Mouse (Mus musculus): Measurements from ENCODE around the gene Zfp978. TPM values are rescaled to one million over a fixed set of nuclear protein-coding genes. Genes with fewer than 3 reads are reported as not detected.

Gene Zfp978
- total and polyA plus RNA-seq, 2 experiments = not detected

DNA sequence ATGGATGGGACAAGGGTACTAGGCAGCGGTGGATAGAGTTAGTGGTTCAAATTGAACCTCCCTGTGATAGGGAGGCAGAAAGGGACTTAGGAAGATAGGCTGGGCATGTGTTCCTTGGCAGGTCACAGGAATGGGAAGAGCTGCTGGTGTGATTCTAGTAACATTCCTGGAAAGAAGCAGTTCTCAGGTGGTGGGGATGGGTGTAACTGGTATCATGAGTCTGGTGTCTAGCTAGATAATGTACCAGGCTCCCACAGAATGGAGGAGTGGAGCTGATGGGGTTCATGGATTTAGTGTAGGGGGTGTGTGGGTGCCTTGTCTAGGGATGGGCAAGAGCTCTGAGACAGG lies 71.3 kb downstream of the Zfp978 start:
- peak; percentile 40 for DNase-seq (ENCODE audit: extremely low read depth, low read depth, low spot score)
- WGBS = 88% methylated on average over 1 of the region's 1 CpGs
- Histone ChIP-seq H3K27ac (replicated peaks; ENCODE audit: insufficient read depth, low read depth, low read length) (no peak overlapping the region), H3K4me1 (ENCODE audit: control insufficient read depth, insufficient read depth, low read length) (peaks cover 2% of the 10 kb centered on the region; the same call in 1 of the 2 replicates), H3K79me2 (ENCODE audit: control insufficient read depth, insufficient read depth, low read length) (no peaks in the 10 kb centered on the region), H3K4me3 (ENCODE audit: insufficient read depth, low read depth, low read length) (no peak overlapping the region), H3K9ac (ENCODE audit: low read depth, low read length) (no peak overlapping the region), H3K36me3 (ENCODE audit: control insufficient read depth, insufficient read depth, low read length) (no peaks in the 10 kb centered on the region), H3K27me3 (ENCODE audit: control insufficient read depth, insufficient read depth, low read length) (no peaks in the 10 kb centered on the region)
- TF ChIP-seq POLR2A (IDR thresholded peaks at IDR 0.05; ENCODE audit: extremely low read depth, insufficient read depth, low read length) = no peak
- TF ChIP-seq CTCF (IDR thresholded peaks at IDR 0.05; ENCODE audit: low read depth, low read length) = no peak

DNA sequence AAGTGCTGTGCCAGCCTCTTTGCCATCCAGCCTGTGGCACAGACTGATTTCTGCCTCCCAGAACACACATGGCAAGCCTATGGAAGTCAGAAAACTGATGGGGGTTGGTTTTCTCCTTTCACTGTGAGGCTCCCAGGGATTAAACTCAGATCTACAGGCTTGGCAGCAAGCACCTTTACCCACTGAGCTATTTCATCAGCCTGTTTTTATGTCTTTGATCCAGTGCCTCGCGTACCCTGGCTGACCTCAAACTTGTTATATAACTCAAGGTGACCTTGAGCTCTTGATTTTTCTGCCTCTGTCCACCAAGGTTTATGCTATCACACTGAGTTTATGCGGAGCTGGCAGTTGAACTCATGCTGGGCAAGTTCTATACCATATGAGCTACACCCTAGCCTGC lies 71.9 kb downstream of the Zfp978 start:
- Histone ChIP-seq H3K4me1 (ENCODE audit: control insufficient read depth, insufficient read depth, low read length) (peaks cover 2% of the 10 kb centered on the region; the same call in 1 of the 2 replicates), H3K27ac (replicated peaks; ENCODE audit: insufficient read depth, low read depth, low read length) (no peak overlapping the region; the same call in 1 of the 2 replicates), H3K36me3 (ENCODE audit: control insufficient read depth, insufficient read depth, low read length) (no peaks in the 10 kb centered on the region), H3K9ac (ENCODE audit: low read depth, low read length) (no peak overlapping the region), H3K4me3 (ENCODE audit: insufficient read depth, low read depth, low read length) (no peak overlapping the region), H3K79me2 (ENCODE audit: control insufficient read depth, insufficient read depth, low read length) (no peaks in the 10 kb centered on the region), H3K27me3 (ENCODE audit: control insufficient read depth, insufficient read depth, low read length) (no peaks in the 10 kb centered on the region)
- TF ChIP-seq POLR2A (IDR thresholded peaks at IDR 0.05; ENCODE audit: extremely low read depth, insufficient read depth, low read length) = no peak
- TF ChIP-seq CTCF (IDR thresholded peaks at IDR 0.05; ENCODE audit: low read depth, low read length) = no peak
- DNase-seq (ENCODE audit: extremely low read depth, low read depth, low spot score) = peak; percentile 99
- WGBS = 28% methylated on average over 3 of the region's 3 CpGs

- Histone ChIP-seq H3K36me3 (ENCODE audit: control insufficient read depth, insufficient read depth, low read length) (no peaks in the 10 kb centered on the region), H3K79me2 (ENCODE audit: control insufficient read depth, insufficient read depth, low read length) (no peaks in the 10 kb centered on the region), H3K27ac (replicated peaks; ENCODE audit: insufficient read depth, low read depth, low read length) (no peak overlapping the region), H3K9ac (ENCODE audit: low read depth, low read length) (no peak overlapping the region), H3K4me1 (ENCODE audit: control insufficient read depth, insufficient read depth, low read length) (peaks cover 2% of the 10 kb centered on the region; the same call in 1 of the 2 replicates), H3K27me3 (ENCODE audit: control insufficient read depth, insufficient read depth, low read length) (no peaks in the 10 kb centered on the region), H3K4me3 (ENCODE audit: insufficient read depth, low read depth, low read length) (no peak overlapping the region)
- 44% methylated on average over 2 of the region's 2 CpGs for WGBS
- TF ChIP-seq POLR2A (IDR thresholded peaks at IDR 0.05; ENCODE audit: extremely low read depth, insufficient read depth, low read length) (no peak), CTCF (IDR thresholded peaks at IDR 0.05; ENCODE audit: low read depth, low read length) (no peak)
- DNase-seq (ENCODE audit: extremely low read depth, low read depth, low spot score) = no peak
Observed at GRCm38 (mm10) chr4:147433874-147434273, 72.8 kb downstream of the Zfp978 start.

Other genes with a start within 250 kb of the Zfp978 start
- 1.1 TPM in 2 replicates for gene Zfp991, start 229.3 kb upstream of the Zfp978 start, total RNA-seq (2014; rRNA removed)
- gene Zfp991, start 229.3 kb upstream of the Zfp978 start, polyA plus RNA-seq (2012; rRNA removed) = 0.05 TPM in 1 of 2 replicates, not detected in the other
- gene Zfp988, start 55.6 kb upstream of the Zfp978 start, total RNA-seq (2014; rRNA removed) = not detected in 2 replicates
- gene Zfp988, start 55.6 kb upstream of the Zfp978 start, polyA plus RNA-seq (2012; rRNA removed) = not detected in 2 replicates
- gene Zfp982, start 131.1 kb downstream of the Zfp978 start, total RNA-seq (2014; rRNA removed) = 1.3 and 3.1 TPM in 2 replicates
- gene Zfp982, start 131.1 kb downstream of the Zfp978 start, polyA plus RNA-seq (2012; rRNA removed) = 0.07 and 0.13 TPM in 2 replicates
- not detected in 2 replicates for gene Gm16503, start 178.9 kb downstream of the Zfp978 start, total RNA-seq (2014; rRNA removed)
- not detected in 2 replicates for gene Gm16503, start 178.9 kb downstream of the Zfp978 start, polyA plus RNA-seq (2012; rRNA removed)
- gene Zfp985, start 192.0 kb downstream of the Zfp978 start, total RNA-seq (2014; rRNA removed) = not detected in 2 replicates
- gene Zfp985, start 192.0 kb downstream of the Zfp978 start, polyA plus RNA-seq (2012; rRNA removed) = not detected in 2 replicates